Mouse (Mus musculus) spleen, postnatal 14 days (tissue): ENCODE measurements at regions not wholly inside any gene's neighbourhood (a gene's known extent, or its start where the extent isn't known, plus 50 kb on each side); places are given as distances from the start of the nearest gene placed in this dataset.

Experiments used
- DNase-seq, 2 experiments: peaks; one replicate each; pipeline ENCODE4 v3.0.0; 2021 to 2022; ENCODE audit warnings: low spot score in 2 of 2

DNA sequence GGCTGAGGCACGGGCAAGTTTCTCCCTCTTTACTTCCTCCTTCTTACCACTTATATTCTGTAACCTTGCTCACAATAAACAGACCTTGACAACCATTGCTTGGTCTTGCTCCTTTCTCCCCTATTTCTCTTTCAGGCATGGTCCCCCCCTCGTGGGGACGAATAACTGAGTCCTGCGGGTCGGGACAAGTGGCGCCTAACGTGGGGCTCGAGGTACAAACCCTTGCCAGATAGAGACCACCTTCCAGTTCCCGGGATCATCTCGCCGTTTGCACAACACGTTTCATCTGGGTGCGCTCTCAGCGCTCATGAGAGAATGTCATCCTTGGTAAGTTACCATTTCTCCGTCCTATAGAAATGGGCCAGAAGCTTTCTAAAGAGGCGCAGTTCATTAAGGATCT lies 79.6 kb upstream of the Foxn3 start:
- no peak for DNase-seq

DNA sequence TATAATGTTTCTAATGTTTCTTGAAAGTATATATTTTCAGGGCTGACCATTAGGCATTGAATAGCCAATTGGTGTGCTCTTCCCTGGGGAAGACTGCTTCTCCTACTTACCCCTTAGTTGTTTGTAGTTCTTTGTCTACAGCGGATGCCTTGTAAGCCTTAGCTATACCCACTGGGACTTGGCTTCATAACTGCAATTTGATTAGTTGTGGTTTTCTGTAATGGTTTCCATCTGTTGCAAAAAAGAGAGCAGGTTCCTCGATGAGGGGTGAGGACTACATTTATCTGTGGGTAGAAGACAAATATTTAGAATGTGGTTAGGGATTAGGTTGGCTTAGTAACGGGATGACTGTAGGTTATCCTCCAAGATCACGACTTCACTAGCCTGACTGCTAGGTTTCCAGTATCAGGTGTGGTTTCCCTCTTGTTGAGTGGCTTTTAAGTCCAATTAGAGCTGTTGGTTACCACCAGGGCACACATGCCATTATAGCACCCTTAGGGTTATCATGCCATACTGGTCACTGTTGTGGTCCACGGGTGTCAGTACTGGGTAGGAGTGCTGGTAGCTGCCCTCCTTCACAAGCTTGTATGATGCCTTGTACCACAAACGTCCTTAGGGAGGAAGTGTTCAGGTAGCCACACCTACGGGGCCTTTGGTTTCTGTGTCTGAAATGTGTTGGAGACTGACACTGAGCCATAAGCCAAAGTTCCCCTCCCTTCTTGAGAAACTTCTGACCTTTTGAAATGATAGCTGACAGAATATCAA lies 78.9 kb upstream of the Foxn3 start:
- DNase-seq, result no peak

DNA sequence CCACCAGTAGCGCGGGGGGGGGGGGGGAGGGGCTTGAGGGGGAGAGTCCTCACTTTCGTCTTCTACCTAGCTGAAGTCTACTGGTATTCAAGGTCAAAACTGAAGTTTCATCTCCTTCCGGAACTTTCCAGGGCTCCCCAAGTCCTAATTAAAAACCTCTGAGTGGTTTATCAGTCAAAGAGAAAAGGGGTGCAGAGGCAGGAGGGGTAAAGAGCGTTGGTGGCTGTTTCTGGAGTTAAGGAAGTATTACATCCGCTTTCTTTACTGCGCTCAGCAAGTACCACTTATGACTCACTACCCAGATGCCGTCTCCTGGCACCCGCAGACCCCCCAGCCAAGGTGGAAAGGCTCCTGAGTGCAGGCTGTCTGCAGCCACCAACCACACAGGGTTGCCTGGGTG lies 77.9 kb upstream of the Foxn3 start:
- DNase-seq, result peak in 1 of 2 experiments; percentile 29

DNA sequence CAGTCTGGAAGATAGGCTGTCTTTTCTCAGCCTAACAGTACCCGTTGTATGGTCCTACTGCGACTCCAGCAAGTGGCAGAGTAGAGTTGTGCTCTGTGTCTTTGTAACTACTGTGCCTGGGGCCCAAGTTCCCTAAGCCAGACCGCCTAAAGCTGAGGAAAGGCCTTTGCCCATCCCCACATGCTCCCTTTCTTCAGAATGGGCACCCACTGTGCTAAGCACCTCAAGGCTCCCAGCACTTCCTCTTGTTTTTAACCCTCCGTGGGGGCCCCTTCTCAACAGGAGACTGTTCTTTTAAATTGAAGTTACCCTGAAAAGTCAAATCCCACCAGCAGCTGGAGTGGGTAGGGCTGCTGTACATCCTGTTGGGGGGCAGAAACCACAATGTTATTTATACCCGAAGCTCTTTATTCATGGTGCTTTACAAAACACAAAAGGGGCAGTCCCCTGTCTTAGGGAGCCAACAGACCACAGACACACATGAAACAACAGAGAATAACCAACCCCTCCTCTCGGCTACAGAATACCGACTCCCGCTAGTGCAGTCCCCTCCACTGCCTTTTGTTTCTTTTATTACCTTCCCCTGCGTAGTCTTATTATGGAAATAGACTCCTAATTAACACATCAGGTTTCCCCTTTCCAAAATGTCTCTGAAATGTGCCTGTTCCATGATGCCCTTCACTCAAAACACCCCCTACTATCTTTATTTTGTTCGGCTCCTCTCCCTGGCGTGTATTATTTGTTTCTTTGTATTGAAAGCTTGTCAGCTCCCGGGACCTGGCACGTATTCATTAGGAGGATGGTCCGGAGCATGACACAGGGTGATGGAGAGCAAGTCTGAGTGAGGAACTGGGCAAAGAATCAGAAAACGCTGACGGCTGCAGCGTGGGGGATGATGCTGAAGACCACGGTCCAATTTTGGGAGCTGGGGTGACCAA lies 77.1 kb upstream of the Foxn3 start:
- DNase-seq, result peak in 1 of 2 experiments; percentile 42

DNA sequence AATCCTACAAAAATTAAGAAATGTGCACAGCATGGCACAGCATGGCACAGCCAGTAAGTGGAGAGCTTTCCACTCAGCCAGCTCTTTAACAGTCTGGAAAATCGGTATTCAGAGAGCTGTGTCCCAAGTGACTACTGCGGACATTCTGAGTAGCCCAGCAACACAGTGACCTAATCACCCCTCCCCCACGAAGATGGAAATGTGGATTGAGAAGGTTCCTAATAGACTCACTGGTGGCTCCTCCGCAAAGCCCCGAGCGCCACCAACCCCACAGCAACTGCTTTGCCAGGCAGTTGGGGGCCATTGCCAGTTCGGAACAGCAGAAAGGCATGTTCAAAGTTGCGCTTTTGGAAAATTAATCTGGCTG lies 76.4 kb upstream of the Foxn3 start:
- no peak for DNase-seq

DNA sequence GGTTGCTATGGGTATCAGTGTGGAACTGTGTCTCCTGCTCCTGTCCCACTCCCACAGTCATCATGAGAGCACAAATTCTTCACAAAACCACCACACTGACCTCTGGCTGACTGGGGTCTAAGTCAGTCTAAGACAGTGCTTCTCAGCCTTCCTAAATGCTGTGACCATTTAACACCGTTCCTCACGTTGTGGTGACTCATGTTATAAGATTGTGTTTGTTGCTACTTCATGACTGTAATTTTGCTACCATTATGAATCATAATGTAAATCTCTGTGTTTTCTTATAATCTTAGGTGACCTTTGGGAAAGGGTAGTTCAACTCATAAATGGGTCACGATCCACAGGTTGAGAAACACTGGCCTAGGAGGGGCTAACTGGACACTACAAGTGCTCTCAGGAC lies 75.7 kb upstream of the Foxn3 start:
- no peak for DNase-seq

DNA sequence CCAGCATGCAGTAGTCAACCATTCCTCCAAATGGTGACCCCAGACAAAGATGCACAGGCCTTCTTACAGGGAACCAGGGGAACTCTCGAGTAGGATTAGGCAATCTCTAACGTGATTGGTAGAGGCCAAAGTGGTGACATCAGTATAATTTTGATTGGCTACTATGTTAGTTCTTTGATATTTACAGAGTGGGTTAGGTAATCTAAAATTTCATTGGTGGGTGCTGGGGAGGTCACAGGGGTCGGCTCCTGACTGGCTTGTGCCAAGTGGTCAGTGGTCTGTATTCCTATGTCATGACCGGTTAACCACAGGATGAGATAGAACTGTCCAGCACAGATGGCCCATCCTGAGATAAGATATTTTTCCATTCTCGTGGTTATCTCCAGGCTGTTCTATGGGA lies 74.6 kb upstream of the Foxn3 start:
- no peak for DNase-seq

DNA sequence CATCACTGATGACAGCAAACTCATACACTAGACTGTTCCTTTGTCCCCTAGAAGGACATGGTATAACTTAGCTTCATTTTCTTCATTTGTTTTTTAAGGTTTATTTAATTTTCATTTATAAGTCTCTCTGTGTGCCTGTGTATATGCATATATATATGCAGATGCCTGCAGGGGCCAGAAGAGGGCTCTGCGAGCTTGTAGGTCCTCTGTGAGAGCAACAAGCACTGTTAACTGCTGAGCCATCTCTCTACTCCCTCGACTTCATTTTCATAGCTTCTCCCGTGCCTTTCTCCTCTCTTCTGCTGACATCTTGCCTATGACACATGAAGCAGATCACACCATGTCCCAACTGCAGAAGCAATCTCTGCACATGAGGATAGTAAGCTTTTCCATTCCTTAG lies 72.9 kb upstream of the Foxn3 start:
- no peak for DNase-seq

DNA sequence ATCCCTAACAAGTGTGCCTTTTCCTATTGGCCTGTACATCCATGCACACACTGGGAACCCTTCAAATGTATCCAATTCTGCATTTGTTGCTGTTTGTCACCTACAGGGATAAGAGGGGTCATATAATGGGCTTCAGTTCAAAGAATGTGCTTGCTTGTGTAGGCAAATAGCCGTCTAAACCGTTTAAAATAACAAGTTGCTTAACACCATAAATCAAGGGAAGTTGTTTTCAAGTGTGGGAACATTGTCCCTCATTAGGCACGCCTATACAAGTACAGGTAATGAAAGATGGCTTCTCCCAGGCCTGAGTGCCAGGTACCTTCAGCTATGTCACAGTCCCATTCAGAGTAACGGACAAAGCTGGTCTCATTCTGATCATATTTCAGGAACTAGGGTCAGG lies 72.0 kb upstream of the Foxn3 start:
- no peak for DNase-seq

DNA sequence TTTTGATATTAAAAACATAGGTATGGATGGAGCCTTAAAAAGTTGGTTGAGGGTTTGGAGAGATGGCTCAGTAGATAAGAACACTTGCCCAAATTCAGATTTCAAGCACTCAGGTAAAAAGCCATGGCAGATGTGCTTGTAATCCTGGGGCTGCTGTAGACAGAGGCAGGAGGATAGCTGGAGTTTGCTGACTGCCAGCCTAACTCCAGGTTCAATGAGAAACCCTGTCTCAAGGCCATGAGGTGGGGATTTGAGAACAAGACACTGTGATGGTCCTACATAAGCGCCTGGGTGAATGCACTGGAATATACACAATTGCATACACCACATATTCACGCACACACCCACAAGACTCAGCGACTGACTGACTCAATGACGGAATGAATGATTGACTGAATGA lies 71.3 kb upstream of the Foxn3 start:
- no peak for DNase-seq

DNA sequence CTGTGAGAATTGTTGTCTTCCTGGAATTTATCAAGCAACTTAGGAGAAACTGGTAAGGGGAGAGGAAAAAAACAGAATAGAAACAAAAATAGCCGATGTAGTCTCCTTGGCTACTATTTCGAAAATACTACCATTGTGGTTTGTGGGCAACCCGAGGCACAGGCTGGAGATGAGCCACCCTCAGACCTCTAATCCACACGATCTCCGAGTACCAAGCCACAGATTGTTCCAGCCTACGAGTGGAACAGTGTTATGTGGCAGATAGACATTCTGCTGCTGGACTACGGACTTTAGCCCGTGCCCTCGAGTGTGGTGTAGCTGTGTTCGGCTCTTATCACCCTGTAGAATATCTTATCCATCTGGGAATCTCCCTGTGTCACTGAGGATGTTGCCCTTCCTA lies 70.3 kb upstream of the Foxn3 start:
- DNase-seq, result no peak

DNA sequence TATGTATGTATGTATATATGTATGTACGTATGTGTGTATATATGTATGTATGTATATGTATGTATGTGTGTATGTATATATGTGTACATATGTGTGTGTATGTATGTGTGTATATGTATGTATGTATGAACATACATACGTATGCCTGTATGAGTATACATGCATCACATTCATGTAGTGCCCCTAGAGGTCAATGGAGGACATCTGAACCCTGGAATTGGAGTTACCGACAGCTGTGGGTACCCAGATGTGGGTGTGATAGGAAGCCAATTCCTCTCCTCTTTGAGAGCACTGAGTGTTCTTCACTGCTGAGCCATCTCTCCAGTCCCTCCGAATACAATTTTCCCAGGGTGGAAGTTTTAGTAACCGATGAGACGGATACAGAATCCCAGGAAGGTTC lies 69.6 kb upstream of the Foxn3 start:
- no peak for DNase-seq

DNA sequence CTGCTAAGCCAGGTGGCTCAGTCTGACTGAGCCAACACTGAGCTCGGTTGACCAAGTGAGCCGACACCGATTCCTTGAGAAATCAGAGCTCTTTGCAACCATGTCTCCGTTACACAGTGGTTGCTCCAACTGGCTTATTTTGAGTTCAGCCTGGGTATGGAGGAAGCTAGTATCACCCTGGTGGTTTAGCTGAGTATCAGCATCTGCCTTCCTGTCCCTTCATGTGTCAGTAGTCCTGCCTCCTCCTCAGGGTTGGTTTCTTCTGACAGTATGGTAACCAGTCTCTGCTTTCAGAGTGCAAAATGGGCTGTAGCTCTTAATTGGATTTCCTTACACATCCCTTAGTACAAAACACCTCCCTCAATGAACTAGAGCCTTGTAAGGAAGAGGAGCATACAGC lies 66.2 kb upstream of the Foxn3 start:
- DNase-seq, result no peak

DNA sequence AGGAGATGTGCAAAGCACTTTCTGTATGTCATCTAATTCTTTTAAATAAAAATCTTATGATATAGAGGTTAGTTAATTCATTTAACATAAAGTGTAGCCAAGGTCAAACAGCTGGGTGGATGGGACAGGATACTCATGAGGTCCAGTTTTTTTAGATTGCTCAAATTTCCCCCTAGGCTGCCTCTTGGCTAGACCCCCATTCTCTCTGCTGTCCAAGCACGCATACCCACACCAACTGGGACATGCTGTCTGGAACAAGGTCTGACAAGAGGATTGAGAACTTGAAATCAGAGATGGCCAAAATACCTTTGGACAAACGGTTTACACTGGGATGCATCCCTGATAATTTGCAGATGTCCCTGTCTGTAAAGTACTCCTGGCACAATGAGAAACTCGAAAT lies 65.0 kb upstream of the Foxn3 start:
- no peak for DNase-seq

DNA sequence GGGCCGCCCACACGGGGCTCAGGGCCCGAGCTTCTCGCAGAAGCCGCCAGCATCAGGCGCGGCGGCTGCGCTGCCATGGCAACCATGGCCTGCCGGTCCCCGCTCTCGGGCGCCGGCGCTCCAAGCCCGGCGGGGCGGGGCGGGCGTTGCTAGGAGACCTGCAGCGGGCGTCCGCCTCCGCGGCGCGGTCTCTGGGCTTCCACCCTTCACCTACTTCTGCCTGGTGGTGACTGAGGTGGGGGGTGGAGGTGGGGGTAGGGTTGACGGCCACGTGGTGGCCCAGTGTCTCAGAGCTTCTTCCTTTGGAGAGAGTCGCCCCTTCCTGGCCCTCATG lies 64.5 kb upstream of the Foxn3 start:
- DNase-seq, result peak; percentile 74 to 83

DNA sequence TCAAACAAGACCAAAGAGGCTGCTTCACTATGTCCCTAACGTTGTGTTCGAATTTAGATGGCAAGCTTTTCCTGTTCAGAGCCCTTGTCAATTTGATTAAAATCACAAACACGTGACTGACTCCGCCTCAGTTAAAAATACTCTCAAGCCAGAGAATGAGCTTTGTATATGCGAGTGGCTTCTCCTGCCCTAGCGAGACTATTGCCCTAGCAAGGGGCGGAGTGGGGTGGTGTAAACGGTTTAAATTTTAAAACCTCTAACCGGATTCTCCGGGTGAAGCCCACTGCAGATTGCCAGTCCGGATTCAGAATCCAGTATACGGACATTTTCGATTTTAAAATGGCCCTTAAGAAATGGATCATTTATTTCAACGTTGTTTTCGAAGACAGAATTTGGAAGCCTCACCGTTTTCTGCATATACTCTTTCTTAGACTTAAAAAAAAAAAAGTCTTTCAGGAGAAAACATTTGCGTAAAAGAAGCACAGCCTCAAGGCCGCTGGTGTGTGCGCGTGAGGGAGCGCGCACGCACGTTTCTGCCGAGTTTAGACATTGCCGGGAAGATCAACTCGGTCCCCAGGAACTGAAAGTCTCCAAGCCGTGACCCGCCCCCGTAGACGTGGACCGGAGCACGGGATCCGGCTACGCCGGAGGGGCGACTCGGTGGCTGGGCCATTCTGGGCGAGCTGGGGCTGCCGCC lies 64.0 kb upstream of the Foxn3 start:
- no peak for DNase-seq

DNA sequence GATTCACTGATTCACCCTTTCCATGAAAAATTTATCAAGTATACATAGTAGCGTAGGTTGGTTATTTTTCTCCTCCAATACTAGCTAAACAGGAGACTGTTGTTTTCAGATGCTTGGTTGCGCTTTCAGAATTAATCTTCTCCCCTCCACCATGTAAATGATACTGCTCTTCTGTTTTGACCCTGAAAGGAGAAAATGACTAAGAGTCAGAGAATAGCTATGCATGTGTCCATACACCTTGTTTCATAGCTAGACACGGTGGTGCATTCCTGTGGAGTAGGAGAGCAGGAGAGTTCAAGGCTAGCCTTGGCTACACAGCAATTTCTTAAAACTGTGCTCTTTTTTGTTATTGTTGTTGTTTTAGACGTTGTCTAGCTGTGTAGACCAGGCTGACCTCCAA lies 62.8 kb upstream of the Foxn3 start:
- no peak for DNase-seq

DNA sequence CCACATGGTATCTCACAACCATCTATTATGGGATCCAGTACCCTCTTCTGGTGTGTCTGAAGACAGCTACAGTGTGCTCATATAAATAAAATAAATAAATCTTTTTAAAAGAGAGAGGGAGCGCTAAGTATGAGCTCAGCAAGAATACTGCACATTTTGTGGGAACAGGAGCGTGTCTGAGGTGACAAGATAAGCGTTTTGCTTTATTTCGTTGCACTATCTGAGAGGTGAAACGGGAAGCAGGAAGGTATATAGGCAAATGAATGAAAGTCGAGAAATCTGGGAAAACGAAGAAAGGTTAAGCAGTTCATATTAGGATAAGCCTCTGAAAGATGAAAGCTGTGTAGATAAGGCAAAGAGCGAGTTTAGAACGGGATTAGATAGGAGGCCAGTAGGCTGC lies 61.7 kb upstream of the Foxn3 start:
- no peak for DNase-seq

DNA sequence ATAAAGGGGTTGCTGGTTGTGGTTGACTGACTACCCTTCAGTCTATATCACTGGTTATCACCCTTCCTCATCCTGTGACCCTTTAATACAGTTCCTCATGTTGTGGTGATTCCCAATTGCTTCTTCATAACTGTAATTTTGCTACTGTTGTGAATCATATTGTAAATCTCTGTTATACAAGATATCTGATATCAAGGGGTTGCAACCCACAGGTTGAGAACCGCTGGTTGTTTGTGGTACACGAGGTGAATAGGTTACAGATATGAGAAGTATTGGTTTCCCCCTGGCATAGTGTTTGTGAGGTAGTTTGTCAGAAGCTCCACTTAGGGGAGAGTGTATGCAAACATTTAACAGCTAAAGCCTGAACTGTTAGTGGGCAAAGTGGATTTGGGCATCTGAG lies 58.9 kb upstream of the Foxn3 start:
- DNase-seq, result no peak

DNA sequence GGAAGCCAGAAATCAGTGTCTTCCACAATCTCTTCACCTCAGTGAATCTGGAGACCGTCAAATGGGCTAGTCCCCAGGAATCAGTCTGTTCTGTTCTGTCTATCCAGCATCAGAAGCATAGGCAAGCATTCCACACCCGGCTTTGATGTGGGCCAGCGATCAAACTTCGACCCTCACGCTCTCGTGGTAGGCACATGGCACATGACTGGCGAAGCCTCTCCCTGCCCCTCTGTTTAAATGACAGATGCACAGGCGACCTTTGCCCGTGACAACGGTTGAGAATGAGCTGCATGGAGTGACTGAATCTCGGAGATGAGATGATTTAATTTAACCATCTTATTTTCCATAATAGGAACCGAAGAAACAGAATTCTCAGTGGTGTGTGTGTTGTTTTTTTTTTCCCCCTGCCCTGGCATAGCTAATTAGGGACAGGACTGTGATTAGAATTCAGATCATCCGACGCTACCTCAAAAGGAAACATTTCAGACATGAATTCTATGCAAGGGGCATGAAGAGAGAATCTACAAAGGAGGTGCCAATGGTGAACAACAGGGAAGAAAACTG lies 53.9 kb upstream of the Foxn3 start:
- DNase-seq, result no peak

DNA sequence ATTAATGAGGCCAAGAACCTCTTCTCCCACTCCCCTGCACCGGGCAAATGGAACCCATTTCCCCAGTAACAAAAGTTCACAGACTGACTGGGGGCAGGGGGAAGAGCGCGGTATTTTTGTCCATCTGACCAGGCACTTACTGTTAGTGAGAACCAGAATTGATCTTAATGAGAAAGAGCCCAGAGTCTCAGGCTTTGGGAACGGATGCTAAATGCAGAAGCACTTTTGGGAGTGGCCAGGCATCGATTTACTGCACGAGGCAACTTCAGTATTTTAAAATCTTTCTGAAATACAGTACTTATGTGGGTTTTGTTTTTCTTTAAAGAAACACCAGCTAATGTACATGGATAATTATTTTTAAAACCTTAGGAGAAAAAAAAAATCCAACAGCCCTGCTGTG lies 51.0 kb upstream of the Foxn3 start:
- DNase-seq, result no peak
